Mouse (Mus musculus) heart, postnatal 25 days (tissue): ENCODE measurements around the gene Sptssb. TPM values are rescaled to one million over a fixed set of nuclear protein-coding genes. Genes with fewer than 3 reads are reported as not detected.

Source experiments
- DNase-seq: peaks from one replicate; pipeline ENCODE4 v3.0.0; 2022; ENCODE audit warnings: low spot score
- intact Hi-C: fragments of 180-260 bp; cut with DNase I; formaldehyde crosslinking; loops from one replicate; pipeline ENCODE4 v1.15.1; 2025
- total RNA-seq, 2 experiments: library from RNA; stranded (reverse); gene quantifications; 2 replicates each; pipeline ENCODE4 v1.2.3; 2021

The Sptssb gene
- total RNA-seq, result not detected

DNA sequence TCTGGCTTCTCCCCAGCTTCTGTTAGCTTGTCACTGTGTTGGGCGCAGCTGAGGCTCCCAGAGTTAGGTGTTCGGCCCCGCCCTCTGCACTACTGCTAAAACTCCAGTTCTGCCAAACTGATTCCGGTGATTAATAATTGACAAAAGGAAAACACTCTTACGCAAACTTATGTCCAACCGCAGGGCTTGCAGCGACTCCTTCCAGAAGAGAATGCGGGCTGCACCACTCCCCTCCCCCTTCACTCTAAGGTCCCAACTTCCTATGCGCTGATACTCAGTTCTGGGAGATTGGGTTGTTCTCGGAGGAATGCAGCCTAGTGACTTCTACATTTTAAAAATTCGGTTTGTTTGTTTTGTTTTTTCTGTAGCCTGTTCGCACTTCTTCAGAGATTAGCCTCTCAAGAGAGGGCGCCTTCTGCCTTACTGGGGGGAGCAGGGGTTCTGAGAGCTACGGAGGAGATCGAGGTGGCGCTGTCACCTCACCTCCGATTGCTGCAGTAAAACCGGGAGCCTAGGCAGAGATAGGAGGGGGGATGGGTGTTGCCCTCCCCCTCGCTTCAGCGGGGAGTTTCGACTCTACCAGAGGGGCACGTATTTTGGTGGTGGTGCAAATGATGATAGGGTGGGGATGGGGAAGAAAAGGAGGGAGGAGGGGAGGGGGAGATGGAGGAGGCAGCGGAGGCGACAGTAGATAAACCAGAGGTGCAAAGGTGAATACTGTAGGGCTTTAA lies at the start of gene Sptssb:
Gene Sptssb, minus strand, starts transcription at position 83 of the 731 bp plus-strand sequence.
- no peak for DNase-seq
- intact Hi-C loops, result no loop called here

DNA sequence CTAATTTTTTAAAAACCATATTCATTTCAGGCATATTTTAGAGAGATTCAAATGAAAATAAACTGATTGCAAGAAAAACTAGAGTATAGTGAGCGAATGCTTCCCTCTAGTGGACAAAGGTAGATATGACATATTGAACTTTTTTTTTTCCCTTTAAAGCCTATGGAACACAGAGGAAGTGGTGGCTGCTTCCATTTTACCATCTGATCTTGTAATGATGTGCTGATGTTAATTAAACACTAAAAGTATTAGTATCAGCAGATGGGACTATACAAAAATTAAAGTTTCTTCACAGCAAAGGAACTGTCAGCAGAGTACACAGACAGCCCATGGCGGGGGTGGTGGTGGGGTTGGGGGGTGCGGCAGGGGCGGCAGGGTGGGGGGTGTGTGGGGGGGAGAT lies 48.3 kb upstream of the Sptssb start:
- intact Hi-C loops, result loop anchor here (1.0 kb wide), 1 partner anchor 150 kb away; no protein-coding TSS in a partner anchor
- DNase-seq, result no peak

DNA sequence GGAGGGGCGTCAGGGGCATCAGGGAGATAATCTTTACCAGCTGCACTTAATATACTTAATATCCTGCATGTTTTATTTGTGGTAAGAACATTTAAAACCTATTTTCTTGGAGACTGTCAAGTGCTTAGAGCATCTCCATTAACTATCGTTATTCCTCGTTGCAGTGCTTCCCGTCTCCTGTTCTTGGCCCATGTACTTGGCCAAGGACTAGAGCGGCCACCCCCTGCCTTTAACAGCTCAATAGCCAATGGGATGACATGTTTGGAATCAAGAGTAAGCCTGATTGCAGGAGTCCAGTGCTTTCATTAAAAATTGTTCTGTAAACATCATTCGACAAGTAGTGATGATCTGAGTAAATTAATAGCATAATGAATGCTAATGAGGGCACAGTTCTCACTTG lies 47.8 kb upstream of the Sptssb start:
- intact Hi-C loops, result no loop called here
- DNase-seq, result no peak

DNA sequence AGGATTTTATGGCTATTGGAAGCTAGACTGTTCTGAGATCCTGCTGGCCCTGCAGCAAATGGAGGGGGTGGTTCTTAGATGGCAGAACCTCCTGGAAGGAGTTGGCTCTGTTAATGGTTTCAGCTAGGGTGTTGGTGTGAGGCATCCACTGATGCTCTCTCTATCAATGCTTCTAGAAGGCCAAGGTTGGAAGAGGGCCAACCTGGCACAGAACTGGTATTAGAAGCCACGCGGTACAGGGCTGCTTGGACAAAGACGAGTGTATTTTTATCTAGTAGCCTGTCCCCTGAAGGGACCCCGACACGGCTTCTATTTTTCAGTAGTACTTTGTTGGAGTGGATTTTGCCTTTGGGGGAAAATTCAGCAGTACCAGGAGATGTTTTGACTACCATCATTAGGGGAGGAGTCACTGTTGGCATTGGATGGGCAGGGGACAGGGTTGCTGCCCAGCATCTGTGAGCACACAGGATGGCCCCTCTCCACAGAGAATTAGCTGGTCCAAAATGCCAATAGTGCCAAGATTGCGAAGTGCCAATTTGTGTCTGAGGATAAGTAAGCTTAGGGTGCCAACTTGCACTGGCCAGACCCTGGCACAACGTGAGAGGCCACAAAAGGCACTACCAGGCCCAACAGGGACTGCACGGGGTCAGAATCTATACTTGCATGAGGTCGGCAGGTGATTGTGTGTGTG lies 43.2 kb upstream of the Sptssb start:
- intact Hi-C loops, result no loop called here

DNA sequence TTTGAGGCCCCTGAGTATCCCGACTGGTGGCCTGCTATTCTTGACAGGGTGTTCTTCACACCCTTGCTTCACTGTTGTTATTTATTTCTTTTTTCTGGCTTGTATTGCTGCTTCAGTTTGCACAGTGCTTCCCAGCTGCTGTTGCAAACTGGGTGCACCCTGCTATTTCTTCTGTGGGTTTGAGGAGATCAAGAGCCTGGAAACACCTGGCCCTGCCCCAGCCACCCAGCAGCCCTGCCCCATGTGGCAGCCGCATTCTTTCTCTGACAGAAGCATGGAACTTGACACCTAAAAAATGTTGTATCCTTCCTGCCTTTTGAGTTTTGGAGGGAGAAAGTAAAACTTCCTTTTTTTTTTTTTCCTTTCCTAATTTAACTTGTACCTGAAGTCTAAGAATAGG lies 42.6 kb upstream of the Sptssb start:
- intact Hi-C loops, result no loop called here
- DNase-seq, result no peak

More for the DNA sequence above, 43.2 kb upstream of the Sptssb start:
- no peak for DNase-seq

DNA sequence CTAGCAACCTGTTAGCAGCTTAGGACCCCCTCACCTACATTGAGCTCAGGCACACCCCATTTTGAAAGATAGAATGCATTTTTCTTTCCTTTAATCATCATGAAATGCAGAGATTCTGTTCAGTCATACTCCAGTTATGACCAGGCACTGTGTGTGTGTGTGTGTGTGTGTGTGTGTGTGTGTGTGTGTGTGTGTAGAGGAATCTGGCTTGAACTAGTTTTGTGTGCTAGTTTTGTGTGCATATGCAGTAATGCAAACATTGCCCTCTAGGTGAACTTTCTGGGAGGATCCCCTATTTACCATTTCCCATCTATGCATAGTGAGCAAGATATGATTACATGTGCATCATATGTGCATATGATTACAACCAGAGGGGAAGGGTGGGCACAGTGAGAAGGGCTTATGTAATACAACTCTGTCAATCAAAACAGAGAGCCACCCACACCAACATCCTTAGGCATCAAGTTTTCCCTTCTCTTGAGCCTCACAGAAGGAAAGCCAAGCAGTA lies 42.2 kb upstream of the Sptssb start:
- intact Hi-C loops, result no loop called here
- no peak for DNase-seq

DNA sequence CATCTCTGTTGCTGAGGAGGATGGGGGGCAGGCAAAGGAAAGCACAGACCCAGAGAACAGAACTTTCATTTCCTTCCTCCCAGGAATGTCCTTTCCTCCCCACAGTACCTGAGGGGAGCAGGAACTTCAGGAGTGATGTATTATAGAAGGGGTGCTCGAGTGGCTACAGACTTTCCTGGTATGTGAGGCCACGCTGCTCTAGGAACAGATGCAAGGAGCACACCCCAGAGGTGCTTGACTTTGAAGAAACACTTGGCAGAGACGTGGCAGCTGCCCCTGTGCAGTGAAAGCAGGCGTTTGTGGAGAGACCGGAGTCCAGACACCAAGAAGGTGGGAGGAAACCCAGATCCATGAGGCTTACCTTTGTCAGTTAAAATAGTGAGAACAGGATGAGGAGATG lies 40.6 kb upstream of the Sptssb start:
- DNase-seq, result no peak
- intact Hi-C loops, result no loop called here

DNA sequence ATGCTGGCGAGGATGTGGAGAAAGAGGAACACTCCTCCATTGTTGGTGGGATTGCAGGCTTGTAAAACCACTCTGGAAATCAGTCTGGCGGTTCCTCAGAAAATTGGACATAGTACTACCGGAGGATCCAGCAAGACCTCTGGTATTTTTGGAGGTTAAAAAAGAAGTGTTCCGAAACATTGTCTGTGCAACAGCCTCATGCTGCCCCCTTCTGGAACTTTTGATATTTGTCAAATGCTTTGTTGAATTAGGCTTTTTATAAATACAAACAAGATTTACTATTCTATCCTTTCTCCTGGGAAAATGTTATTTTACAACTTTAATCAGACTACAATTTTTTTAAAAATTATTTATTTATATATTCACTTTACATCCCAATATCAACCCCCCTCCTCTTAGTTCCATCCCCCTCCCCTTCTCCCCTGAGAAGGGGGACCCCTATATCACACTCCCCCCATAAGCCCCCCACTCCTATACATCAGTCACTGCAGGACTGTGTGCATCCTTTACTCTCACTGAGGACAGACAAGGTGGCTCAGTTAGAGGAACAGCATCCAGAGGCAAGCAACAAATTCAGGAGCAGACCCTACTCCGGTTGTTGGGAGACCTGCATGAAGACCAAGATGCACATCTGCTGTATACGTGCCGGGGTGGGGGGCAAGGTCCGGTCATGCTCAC lies 38.3 kb upstream of the Sptssb start:
- DNase-seq, result no peak
- intact Hi-C loops, result no loop called here

DNA sequence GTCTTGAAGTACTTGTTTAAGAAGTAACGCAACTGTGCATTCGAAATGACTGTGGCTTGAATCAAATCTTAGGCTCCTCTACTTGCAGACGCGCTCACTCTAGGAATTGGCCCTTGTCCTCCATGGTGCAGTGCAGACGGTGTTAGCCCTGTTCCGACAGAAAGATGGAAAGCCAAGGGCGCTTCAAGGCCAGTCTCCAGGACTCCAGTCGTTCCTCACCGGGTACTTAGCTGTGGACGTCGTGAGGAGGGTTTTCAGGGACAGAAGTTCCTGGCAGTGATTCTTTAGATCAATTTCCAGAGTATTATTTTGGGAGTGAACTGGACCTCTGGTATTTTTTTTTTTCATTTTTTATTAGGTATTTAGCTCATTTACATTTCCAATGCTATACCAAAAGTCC lies 35.8 kb upstream of the Sptssb start:
- intact Hi-C loops, result no loop called here
- DNase-seq, result no peak

DNA sequence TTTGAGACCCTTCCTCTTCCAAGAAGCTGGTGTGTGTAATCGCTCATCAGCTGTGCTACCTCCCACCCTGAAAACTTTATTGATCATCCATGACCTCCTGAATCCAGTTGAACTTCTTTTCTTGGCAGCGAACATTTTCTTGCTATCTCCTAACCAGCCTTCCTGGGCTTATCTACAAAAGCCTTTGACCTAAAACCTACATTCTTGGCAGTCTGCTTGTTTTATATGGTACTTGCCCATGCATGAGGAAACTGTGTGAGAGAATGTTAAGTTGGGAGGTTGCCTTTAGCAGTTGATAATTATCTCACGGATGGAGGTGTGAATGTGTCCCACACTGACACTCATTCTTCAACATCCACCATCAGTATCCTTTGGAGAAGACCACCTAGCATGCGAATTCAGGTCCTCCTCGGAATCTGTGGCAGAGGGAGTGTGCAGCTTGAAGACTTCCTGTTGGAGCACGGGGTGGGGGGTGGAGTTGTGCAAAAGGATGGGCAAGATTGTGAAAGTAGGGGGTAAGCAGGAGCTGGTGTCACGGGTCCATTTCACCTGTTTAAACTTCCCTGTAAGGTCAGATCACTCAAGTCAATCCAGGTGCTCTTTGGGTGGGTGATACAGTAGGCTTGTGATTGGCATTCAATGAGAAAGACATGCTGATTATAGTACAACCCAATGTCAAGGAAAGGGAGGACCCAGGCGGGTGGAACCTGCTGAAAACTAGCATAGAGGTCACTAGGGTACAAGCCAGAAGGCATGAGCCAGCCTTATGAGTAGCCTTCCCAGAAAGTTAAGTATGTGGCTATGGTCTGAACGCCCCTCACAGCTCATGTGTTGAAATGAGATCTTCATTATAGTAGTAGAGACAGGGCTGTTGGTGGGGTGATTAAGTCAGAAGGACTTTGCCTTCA lies 32.7 kb upstream of the Sptssb start:
- intact Hi-C loops, result no loop called here

DNA sequence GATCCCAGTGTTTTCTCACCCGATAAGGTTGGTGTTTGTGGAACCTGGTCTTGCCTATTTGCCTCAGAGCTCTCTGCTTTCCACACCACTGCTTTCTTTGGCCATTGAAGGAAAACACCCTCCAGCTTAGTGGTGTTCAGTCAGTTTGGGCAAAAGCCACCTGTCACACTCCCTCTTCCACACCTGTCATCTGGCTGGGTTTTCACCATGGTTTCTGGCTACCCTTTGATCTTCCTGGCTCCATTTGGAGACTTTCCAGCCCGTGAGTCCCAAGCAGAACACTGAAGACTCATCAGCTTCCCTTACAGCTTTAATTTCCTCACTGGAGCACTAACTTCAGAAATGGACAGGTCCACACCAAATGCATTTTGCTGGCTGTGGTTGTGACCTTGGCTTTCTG lies 26.1 kb upstream of the Sptssb start:
- intact Hi-C loops, result no loop called here

More for the DNA sequence above, 32.7 kb upstream of the Sptssb start:
- DNase-seq, result no peak

DNA sequence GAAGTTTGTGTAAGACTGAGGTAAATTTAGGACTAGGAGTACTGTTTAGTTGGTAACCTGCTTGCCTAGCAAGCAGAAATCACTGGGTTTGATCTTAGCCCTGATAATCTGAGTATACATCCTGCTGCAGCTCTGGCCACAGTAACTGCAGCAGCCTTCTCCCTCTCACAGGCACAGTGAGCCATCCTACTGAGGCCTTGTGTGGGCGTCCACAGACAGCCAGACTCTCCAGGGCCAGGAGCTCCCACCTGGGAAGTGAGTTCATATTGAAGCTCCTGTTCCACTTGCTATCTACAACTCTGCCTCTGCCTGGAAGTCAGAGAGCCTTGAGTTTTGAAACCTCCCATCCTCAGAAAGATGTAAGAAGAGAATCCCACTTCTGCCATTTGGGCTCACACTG lies 24.0 kb upstream of the Sptssb start:
- intact Hi-C loops, result no loop called here

More for the DNA sequence above, 26.1 kb upstream of the Sptssb start:
- no peak for DNase-seq

DNA sequence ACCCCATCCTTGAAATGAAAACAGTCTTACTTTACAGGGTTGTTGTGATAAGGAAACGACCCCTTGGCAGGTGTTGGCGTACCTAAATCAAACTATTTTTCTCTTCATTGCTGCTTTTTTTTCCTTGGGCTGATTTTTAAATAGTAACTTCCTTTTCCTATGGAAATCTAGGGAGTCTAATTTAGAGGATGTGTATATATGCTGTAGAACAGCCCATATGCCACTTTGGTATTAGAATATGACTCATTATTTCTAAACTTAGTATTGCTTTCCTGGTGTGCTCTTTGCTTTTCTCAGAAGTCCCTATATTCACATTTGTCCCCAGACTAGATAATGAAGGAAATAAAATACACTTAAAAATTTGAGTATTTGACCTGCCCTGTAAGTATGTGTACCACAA lies 17.8 kb upstream of the Sptssb start:
- intact Hi-C loops, result no loop called here
- DNase-seq, result no peak

More for the DNA sequence above, 24.0 kb upstream of the Sptssb start:
- DNase-seq, result no peak

DNA sequence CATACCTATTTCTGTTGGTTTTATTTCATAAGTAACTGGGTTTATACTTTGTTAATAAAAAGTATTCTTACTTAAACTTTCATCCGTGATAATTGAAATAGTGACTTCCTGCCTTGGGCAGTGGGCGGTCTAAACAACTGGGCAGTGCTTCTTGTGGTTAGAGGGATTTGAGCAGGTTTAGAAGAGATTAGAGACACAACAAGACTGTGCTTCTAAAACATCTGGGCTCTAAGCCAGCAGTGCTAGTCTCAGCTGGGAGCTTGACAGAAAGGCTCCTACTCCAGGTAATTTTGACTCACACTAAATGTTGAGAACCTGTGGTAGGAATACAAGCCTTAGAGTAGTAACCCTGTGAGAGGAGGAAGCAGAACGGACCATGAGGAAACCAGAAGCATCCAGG lies 15.0 kb upstream of the Sptssb start:
- DNase-seq, result no peak
- intact Hi-C loops, result no loop called here

DNA sequence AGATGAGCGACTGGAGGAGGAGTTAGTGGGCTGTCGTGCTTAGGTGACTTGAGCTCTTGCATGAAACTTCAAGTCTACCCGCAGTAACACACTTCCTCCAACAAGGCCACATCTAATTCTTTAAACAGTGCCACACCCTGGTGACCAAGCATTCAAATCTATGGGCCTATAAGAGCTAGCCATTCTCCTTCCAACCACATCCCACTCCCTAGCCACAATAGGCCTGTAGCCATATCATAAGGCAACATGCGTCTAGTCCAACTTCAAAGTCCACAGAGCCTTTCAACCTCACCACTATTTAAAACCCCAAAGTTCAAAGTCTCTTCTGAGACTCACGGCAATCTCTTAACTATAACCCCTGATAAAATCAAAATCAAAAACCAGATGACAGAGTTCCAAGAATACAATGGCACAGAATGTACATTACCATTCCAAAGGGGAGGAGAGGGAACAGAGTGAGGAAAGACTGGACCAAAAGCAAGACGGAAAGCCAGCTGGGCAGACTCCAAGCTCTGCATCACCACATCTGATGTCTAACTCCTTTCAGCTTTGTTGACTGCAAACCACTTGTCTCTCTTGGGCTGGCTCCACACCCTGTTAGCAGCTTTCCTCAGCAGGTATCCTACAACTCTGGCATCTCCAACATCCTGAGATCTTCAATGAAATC lies 13.1 kb upstream of the Sptssb start:
- intact Hi-C loops, result no loop called here
- no peak for DNase-seq

DNA sequence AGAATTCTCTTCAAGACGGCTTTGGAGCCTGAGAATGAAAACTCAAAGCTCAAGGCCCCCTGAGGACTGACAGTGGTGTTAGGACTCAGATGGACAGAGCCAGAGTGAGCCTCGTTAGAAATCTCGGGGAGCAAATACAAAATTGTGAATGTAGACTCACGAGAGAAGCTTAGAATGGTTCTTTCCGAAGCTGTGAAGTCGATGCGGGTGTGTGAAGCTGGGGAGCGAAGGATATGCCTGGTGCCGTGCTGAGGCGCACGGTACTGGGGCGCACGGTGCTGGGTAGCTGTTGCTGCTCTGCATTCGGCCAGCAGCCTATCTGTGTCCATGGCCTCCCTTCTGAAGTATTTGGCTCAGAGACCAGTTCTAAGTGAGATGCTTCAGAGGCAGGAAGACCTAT lies 11.4 kb upstream of the Sptssb start:
- no peak for DNase-seq
- intact Hi-C loops, result no loop called here

DNA sequence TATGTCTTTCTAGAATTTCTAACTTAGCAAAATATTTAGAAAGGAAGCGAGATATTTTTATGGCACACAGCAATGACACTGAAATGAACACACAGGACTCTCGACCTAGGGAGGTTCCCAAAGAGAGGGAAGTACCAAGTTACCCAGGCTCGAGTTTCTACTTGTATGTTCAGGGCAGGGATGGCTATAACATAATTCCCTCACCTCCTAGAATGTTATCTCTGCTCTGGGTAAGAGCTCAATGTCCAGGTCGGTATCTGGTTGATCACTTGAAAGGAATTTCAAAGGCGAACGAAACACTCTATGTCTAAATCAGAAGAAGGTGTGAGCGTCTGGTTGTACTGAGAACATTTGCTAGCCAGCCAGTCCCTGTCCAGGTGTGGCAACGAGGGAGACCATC lies 10.0 kb upstream of the Sptssb start:
- no peak for DNase-seq
- intact Hi-C loops, result no loop called here

DNA sequence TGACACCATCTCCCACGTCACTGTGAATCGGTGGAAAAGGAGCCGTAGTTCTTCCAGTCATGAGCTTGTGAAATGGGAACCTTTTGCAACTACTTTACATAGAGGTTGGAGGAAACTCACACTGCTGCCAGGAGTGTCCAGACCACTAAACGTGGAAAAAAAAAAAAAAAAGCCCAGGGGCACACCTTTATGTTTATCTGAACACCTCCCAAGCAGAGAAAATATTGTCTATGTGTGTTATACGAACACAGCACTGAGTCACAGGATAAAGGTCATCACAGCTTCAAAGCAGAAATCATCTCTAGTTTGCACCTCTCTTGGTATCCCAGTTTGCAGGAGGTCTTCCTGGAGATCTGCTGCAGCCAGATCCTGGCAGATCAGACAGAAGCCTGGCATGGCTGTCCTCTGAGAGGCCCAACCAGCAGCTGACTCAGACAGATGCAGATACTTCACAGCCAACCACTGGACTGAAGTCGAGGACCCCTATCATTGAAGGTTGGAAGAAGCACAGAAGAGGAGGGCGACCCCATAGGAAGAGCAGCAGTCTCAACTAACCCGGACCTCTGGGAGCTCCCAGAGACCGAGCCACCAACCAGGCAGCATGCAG lies 2.2 kb upstream of the Sptssb start:
- intact Hi-C loops, result no loop called here
- DNase-seq, result no peak
